Mouse (Mus musculus) thymus, postnatal 10 days (tissue): Measurements from ENCODE around the gene Mvb12b.
A peak's percentile ranks its signal among the peaks of the same experiment; 100 is the strongest.

Source experiments
- DNase-seq, 2 experiments: peaks; one replicate each; pipeline ENCODE4 v3.0.0; 2021; ENCODE audit warnings: low spot score in 2 of 2

Mvb12b gene

GRCm38 (mm10) chr2:33785596-33785995, 102.2 kb downstream of the Mvb12b start:
- no peak for DNase-seq

- DNase-seq, result no peak
These were observed 103.0 kb downstream of the Mvb12b start for GRCm38 (mm10) chr2:33784721-33785120.

- DNase-seq, result no peak
These were observed 104.3 kb downstream of the Mvb12b start for GRCm38 (mm10) chr2:33783419-33783818.

- no peak for DNase-seq
These were observed 105.9 kb downstream of the Mvb12b start for GRCm38 (mm10) chr2:33781655-33782400.

GRCm38 (mm10) chr2:33778466-33778865, 109.3 kb downstream of the Mvb12b start:
- DNase-seq, result no peak

- DNase-seq, result no peak
These were observed 110.7 kb downstream of the Mvb12b start for GRCm38 (mm10) chr2:33777051-33777450.

- DNase-seq, result no peak
These were observed 112.9 kb downstream of the Mvb12b start for GRCm38 (mm10) chr2:33774884-33775283.

GRCm38 (mm10) chr2:33774106-33774505, 113.6 kb downstream of the Mvb12b start:
- no peak for DNase-seq

GRCm38 (mm10) chr2:33772439-33772838, 115.3 kb downstream of the Mvb12b start:
- DNase-seq, result no peak

GRCm38 (mm10) chr2:33771388-33771787, 116.4 kb downstream of the Mvb12b start:
- DNase-seq, result no peak

GRCm38 (mm10) chr2:33770526-33771130, 117.1 kb downstream of the Mvb12b start:
- DNase-seq, result no peak

GRCm38 (mm10) chr2:33764476-33764875, 123.3 kb downstream of the Mvb12b start:
- DNase-seq, result no peak

- DNase-seq, result no peak
These were observed 125.5 kb downstream of the Mvb12b start for GRCm38 (mm10) chr2:33762210-33762609.

GRCm38 (mm10) chr2:33760571-33760991, 127.2 kb downstream of the Mvb12b start:
- DNase-seq, result no peak

GRCm38 (mm10) chr2:33759447-33759846, 128.3 kb downstream of the Mvb12b start:
- no peak for DNase-seq

GRCm38 (mm10) chr2:33755633-33756020, 132.1 kb downstream of the Mvb12b start:
- peak; percentile 46 to 59 for DNase-seq

- no peak for DNase-seq
These were observed 132.6 kb downstream of the Mvb12b start for GRCm38 (mm10) chr2:33754980-33755632.

- DNase-seq, result no peak
These were observed 133.5 kb downstream of the Mvb12b start for GRCm38 (mm10) chr2:33754317-33754633.

GRCm38 (mm10) chr2:33753630-33754316, 134.0 kb downstream of the Mvb12b start:
- no peak for DNase-seq

- DNase-seq, result no peak
These were observed 137.1 kb downstream of the Mvb12b start for GRCm38 (mm10) chr2:33750611-33751010.

GRCm38 (mm10) chr2:33746471-33746870, 141.3 kb downstream of the Mvb12b start:
- peak; percentile 45 to 77 for DNase-seq

GRCm38 (mm10) chr2:33745724-33746123, 142.0 kb downstream of the Mvb12b start:
- DNase-seq, result no peak
